In the genomic region with DNA sequence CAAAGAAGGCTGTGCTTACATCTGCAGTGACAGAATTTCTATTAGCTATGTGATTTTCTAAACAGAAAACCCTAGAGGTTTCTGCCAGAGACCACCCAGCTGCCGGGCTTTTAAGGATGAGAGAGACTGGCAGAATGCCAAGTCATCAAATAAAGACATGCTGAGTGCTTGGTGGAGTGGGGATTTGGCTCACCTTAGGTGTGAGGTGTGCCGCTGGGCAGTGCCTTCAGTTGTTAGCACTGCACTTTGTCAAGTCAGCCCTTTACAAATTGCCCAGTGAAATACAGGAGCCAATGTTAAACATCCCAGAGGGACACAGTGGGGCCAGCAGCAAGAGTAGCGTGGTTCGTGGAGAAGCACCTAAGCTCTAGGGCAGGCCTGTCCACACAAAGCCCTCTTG, we compare ENCODE assay signal across 19 mouse cellular contexts.
DNase-seq lines count a peak whose midpoint lies in the region; ATAC-seq and TF ChIP-seq lines count a peak whose summit lies in the region.
"Had no signal": no experiment of that assay in that cellular context is flagged by ENCODE, and none has a peak within 500 bp of the region (broad histone marks: within the 10 kb centered on the region; RNA-seq: fewer than 3 reads in every experiment).

No protein-coding gene starts in this region.

- TF ChIP-seq CTCF in layer of hippocampus, adult 2 months (conservative IDR thresholded peaks at IDR 0.05) = no peak
- TF ChIP-seq CTCF in midbrain, postnatal 0 days (IDR thresholded peaks at IDR 0.05) = no peak
- no peak for TF ChIP-seq CTCF in stomach, postnatal 0 days (IDR thresholded peaks at IDR 0.05; ENCODE audit: low read depth)

- peak; percentile 20 to 21 for DNase-seq in cerebellum, postnatal 14 days
- DNase-seq in cerebellum, adult 11 months = no peak
- DNase-seq in layer of hippocampus, adult 2 months (ENCODE audit: low spot score in 2 of 2) = no peak
- DNase-seq in layer of hippocampus, adult 8-10 months (ENCODE audit: low spot score in 2 of 2) = no peak
- DNase-seq in midbrain, postnatal 0 days (ENCODE audit: low spot score) = peak; percentile 58
- no peak for DNase-seq in midbrain, embryonic 11.5 days (ENCODE audit: low spot score, missing footprints)
- DNase-seq in stomach, postnatal 0 days (ENCODE audit: low spot score) = no peak
- no peak for DNase-seq in spleen, adult 12 weeks (ENCODE audit: low spot score)
- DNase-seq: cerebellum, postnatal 36 days; gastrocnemius, postnatal 36 days; heart, postnatal 10 days; kidney, adult 18-20 months; kidney, postnatal 10 days; thymus, postnatal 25 days had no signal

- H3K9ac ChIP-seq in midbrain, postnatal 0 days (replicated peaks; ENCODE audit: low read length, poor library complexity, severe bottlenecking) = no peak overlapping the region
- no peak overlapping the region for H3K9ac ChIP-seq in midbrain, embryonic 11.5 days (ENCODE audit: low read length)
- no peak overlapping the region for H3K9ac ChIP-seq in stomach, postnatal 0 days (ENCODE audit: low read length)
- H3K9ac ChIP-seq: embryonic facial prominence, embryonic 12.5 days; hindbrain, embryonic 13.5 days; limb, embryonic 13.5 days had no signal

- 44% methylated on average over 4 of the region's 4 CpGs for WGBS in midbrain, postnatal 0 days
- 87% methylated on average over 4 of the region's 4 CpGs for WGBS in midbrain, embryonic 11.5 days
- WGBS in stomach, postnatal 0 days = 31% methylated on average over 4 of the region's 4 CpGs

- H3K27me3 ChIP-seq in midbrain, postnatal 0 days (ENCODE audit: insufficient read depth, low read length) = no peaks in the 10 kb centered on the region
- H3K27me3 ChIP-seq in midbrain, embryonic 11.5 days (ENCODE audit: control insufficient read depth, insufficient read depth, low read length) = no peaks in the 10 kb centered on the region
- H3K27me3 ChIP-seq in stomach, postnatal 0 days (ENCODE audit: control insufficient read depth, insufficient read depth, low read length) = no peaks in the 10 kb centered on the region
- H3K27me3 ChIP-seq: embryonic facial prominence, embryonic 12.5 days; hindbrain, embryonic 13.5 days; limb, embryonic 13.5 days had no signal

- peaks cover 9% of the 10 kb centered on the region; the same call in 1 of the 2 replicates for H3K36me3 ChIP-seq in midbrain, postnatal 0 days (ENCODE audit: insufficient read depth, low read length)
- no peaks in the 10 kb centered on the region for H3K36me3 ChIP-seq in midbrain, embryonic 11.5 days (ENCODE audit: control insufficient read depth, insufficient read depth, low read length)
- 0 out of 2 replicates have a peak, but pooled peaks cover 4% of the 10 kb centered on the region for H3K36me3 ChIP-seq in stomach, postnatal 0 days (ENCODE audit: control insufficient read depth, insufficient read depth, low read length)

- no peak overlapping the region for H3K4me2 ChIP-seq in midbrain, postnatal 0 days (ENCODE audit: low read depth, low read length, poor library complexity, severe bottlenecking)
- no peak overlapping the region for H3K4me2 ChIP-seq in midbrain, embryonic 11.5 days
- H3K4me2 ChIP-seq in stomach, postnatal 0 days (replicated peaks; ENCODE audit: low read depth) = no peak overlapping the region
- H3K4me2 ChIP-seq: embryonic facial prominence, embryonic 12.5 days; hindbrain, embryonic 13.5 days; limb, embryonic 13.5 days had no signal

- 0 out of 2 replicates have a peak, but pooled peaks cover 3% of the 10 kb centered on the region for H3K4me1 ChIP-seq in midbrain, postnatal 0 days (ENCODE audit: insufficient read depth, low read length)
- no peaks in the 10 kb centered on the region for H3K4me1 ChIP-seq in midbrain, embryonic 11.5 days (ENCODE audit: control insufficient read depth, insufficient read depth, low read length)
- no peaks in the 10 kb centered on the region for H3K4me1 ChIP-seq in stomach, postnatal 0 days (replicated peaks; ENCODE audit: control insufficient read depth, insufficient read depth)

- no peak for TF ChIP-seq EP300 in stomach, postnatal 0 days (optimal IDR thresholded peaks at IDR 0.05)

- H3K27ac ChIP-seq in layer of hippocampus, adult 2 months = peak overlapping the region; percentile 69; the same call in 1 of the 2 replicates
- H3K27ac ChIP-seq in midbrain, postnatal 0 days (ENCODE audit: low read depth, low read length) = no peak overlapping the region
- no peak overlapping the region for H3K27ac ChIP-seq in midbrain, embryonic 11.5 days (ENCODE audit: low read depth, low read length)
- 0 out of 2 replicates have a peak overlapping the region, but pooled peaks have one; percentile 49 for H3K27ac ChIP-seq in stomach, postnatal 0 days (replicated peaks)
- H3K27ac ChIP-seq: embryonic facial prominence, embryonic 12.5 days; heart, embryonic 10.5 days; hindbrain, embryonic 13.5 days; left cerebral cortex, adult 2 months had no signal

- no peak for ATAC-seq in midbrain, postnatal 0 days (ENCODE audit: low FRiP score)
- ATAC-seq in midbrain, embryonic 11.5 days (ENCODE audit: low FRiP score) = no peak
- peak; percentile 42; the same call in 1 of the 2 replicates for ATAC-seq in stomach, postnatal 0 days (ENCODE audit: low FRiP score, low TSS enrichment)

- no peaks in the 10 kb centered on the region for H3K9me3 ChIP-seq in midbrain, postnatal 0 days (ENCODE audit: low read length)
- no peaks in the 10 kb centered on the region for H3K9me3 ChIP-seq in midbrain, embryonic 11.5 days (ENCODE audit: control insufficient read depth, low read length)
- H3K9me3 ChIP-seq in stomach, postnatal 0 days (ENCODE audit: control insufficient read depth, low read length) = no peaks in the 10 kb centered on the region
- H3K9me3 ChIP-seq: embryonic facial prominence, embryonic 12.5 days; heart, embryonic 10.5 days; hindbrain, embryonic 13.5 days; limb, embryonic 13.5 days had no signal

- H3K4me3 ChIP-seq in layer of hippocampus, adult 2 months = no peak overlapping the region
- no peak overlapping the region for H3K4me3 ChIP-seq in midbrain, postnatal 0 days (ENCODE audit: low read depth, low read length)
- H3K4me3 ChIP-seq in midbrain, embryonic 11.5 days (ENCODE audit: low read depth, low read length) = no peak overlapping the region
- H3K4me3 ChIP-seq in stomach, postnatal 0 days (ENCODE audit: low read depth, low read length) = no peak overlapping the region
- H3K4me3 ChIP-seq: embryonic facial prominence, embryonic 12.5 days; heart, embryonic 10.5 days; hindbrain, embryonic 13.5 days; left cerebral cortex, adult 2 months; limb, embryonic 13.5 days had no signal

Comparison
In these comparisons a context has a peak if more than half of its experiments do, and no peak if none do; other contexts are left out.
1. DNase-seq: peak in cerebellum, postnatal 14 days (2 of 2) and midbrain, postnatal 0 days (single experiment); none in cerebellum, adult 11 months (single experiment), layer of hippocampus, adult 2 months (0 of 2), layer of hippocampus, adult 8-10 months (0 of 2), midbrain, embryonic 11.5 days (single experiment), stomach, postnatal 0 days (single experiment) and spleen, adult 12 weeks (single experiment).
2. H3K27ac ChIP-seq: peak in layer of hippocampus, adult 2 months (single experiment) and stomach, postnatal 0 days (single experiment); none in midbrain, postnatal 0 days (single experiment) and midbrain, embryonic 11.5 days (single experiment).